Mouse (Mus musculus) limb, embryonic 14.5 days (tissue): Measurements from ENCODE around the gene Myoz2. TPM values are rescaled to one million over a fixed set of nuclear protein-coding genes. Genes with fewer than 3 reads are reported as not detected.

ENCODE experiments used
- ATAC-seq: fragments of 200-750 bp; cut with Nextera tagmentation; 2 replicates; pipeline ENCODE4 v1.8.0; 2017; ENCODE audit warnings: low read depth, moderate number of reproducible peaks, moderate TSS enrichment; ENCODE audit not compliant: low FRiP score
- DNase-seq: peaks from one replicate; pipeline ENCODE4 v3.0.0-alpha.2; 2015; ENCODE audit warnings: low spot score
- H3K27ac ChIP-seq: fragments of 300-500 bp; sonication (generic); replicated peaks from 2 replicates; pipeline ENCODE4 v1.5.1; 2014; ENCODE audit warnings: low read depth, mild to moderate bottlenecking, low read length, moderate library complexity, mixed read lengths
- H3K27me3 ChIP-seq: fragments of 300-500 bp; sonication (generic); 2 replicates; pipeline ENCODE4 v1.6.1; 2014; ENCODE audit warnings: low read length, mixed read lengths; ENCODE audit not compliant: control insufficient read depth, insufficient read depth
- H3K36me3 ChIP-seq: fragments of 300-500 bp; sonication (generic); 2 replicates; pipeline ENCODE4 v1.6.1; 2014; ENCODE audit warnings: mild to moderate bottlenecking, low read length, moderate library complexity, mixed read lengths; ENCODE audit not compliant: control insufficient read depth, insufficient read depth
- H3K4me1 ChIP-seq: fragments of 300-500 bp; sonication (generic); 2 replicates; pipeline ENCODE4 v1.6.1; 2014; ENCODE audit warnings: antibody characterized with exemption, low read length, mixed read lengths; ENCODE audit not compliant: control insufficient read depth, insufficient read depth
- H3K4me2 ChIP-seq: fragments of 300-500 bp; sonication (generic); replicated peaks from 2 replicates; pipeline ENCODE4 v1.6.1; 2014; ENCODE audit warnings: low read depth, mild to moderate bottlenecking, low read length, moderate library complexity; ENCODE audit not compliant: severe bottlenecking
- H3K4me3 ChIP-seq: fragments of 300-500 bp; sonication (generic); replicated peaks from 2 replicates; pipeline ENCODE4 v1.5.1; 2014; ENCODE audit warnings: low read length
- H3K9ac ChIP-seq: fragments of 300-500 bp; sonication (generic); 2 replicates; pipeline ENCODE4 v1.6.1; 2014; ENCODE audit warnings: mild to moderate bottlenecking, low read depth, low read length, moderate library complexity; ENCODE audit not compliant: severe bottlenecking
- H3K9me3 ChIP-seq: fragments of 300-500 bp; sonication (generic); 2 replicates; pipeline ENCODE4 v1.6.1; 2016; ENCODE audit warnings: low read length; ENCODE audit not compliant: control insufficient read depth
- POLR2A ChIP-seq: fragments of 200-500 bp; IDR thresholded peaks from 2 replicates; pipeline ENCODE4 v1.8.0; 2012; ENCODE audit warnings: inconsistent platforms, mild to moderate bottlenecking, moderate library complexity, borderline replicate concordance; ENCODE audit not compliant: insufficient read depth, insufficient read length; ENCODE audit errors: extremely low read depth
- WGBS: fragments of 180-500 bp; shearing (Covaris S2); extraction: QIAGEN DNeasy Blood & Tissue Kit; methylation state at CpG from one replicate; pipeline ENCODE4 v1.1.7; 2014; 5-methylcytosine and 5-hydroxymethylcytosine counted together
- microRNA-seq: library from miRNA; unstranded; fragments of <30 nt; microRNA quantifications from one replicate; pipeline ENCODE4, GENCODE M21; 2016
- polyA plus RNA-seq, 2 experiments: library from polyadenylated mRNA; depleted of rRNA in 1 of 2; stranded (reverse) in 1 of 2; unstranded in 1 of 2; fragments of >200 nt; fragmentation: Nextera tagmentation in 1 of 2; extraction: Ambion mirVana in 1 of 2; gene quantifications; 2 replicates each; pipeline versions ENCODE4 v1.2.1 to v1.2.3; 2012 to 2014

Myoz2 gene
- polyA plus RNA-seq, 2 experiments = 20.2 to 34.6 TPM

GRCm38 (mm10) chr3:122975964-122976363, 58.9 kb downstream of the Myoz2 start:
- Histone ChIP-seq H3K27ac (no peak overlapping the region), H3K9ac (no peak overlapping the region), H3K4me1 (no peaks in the 10 kb centered on the region), H3K4me2 (no peak overlapping the region), H3K36me3 (no peaks in the 10 kb centered on the region; the same call in 1 of the 2 replicates), H3K27me3 (no peaks in the 10 kb centered on the region), H3K9me3 (no peaks in the 10 kb centered on the region), H3K4me3 (no peak overlapping the region)
- no peak for TF ChIP-seq POLR2A
- no peak for DNase-seq
- WGBS = 82% methylated on average over 1 of the region's 1 CpGs
- no peak for ATAC-seq

- H3K4me1 ChIP-seq = no peaks in the 10 kb centered on the region
- H3K9me3 ChIP-seq = no peaks in the 10 kb centered on the region
- no peak overlapping the region for H3K9ac ChIP-seq
- ATAC-seq (no peak), DNase-seq (no peak)
- no peak overlapping the region for H3K4me2 ChIP-seq
- no peak overlapping the region for H3K27ac ChIP-seq
- WGBS = 84% methylated on average over 4 of the region's 4 CpGs
- H3K36me3 ChIP-seq = no peaks in the 10 kb centered on the region; the same call in 1 of the 2 replicates
- no peak overlapping the region for H3K4me3 ChIP-seq
- TF ChIP-seq POLR2A = no peak
- H3K27me3 ChIP-seq = no peaks in the 10 kb centered on the region
These were observed 59.5 kb downstream of the Myoz2 start for GRCm38 (mm10) chr3:122975363-122975762.

GRCm38 (mm10) chr3:122974833-122975232, 60.0 kb downstream of the Myoz2 start:
- H3K27ac ChIP-seq = no peak overlapping the region
- no peak overlapping the region for H3K4me3 ChIP-seq
- TF ChIP-seq POLR2A = no peak
- 89% methylated on average over 3 of the region's 3 CpGs for WGBS
- H3K4me1 ChIP-seq = no peaks in the 10 kb centered on the region
- ATAC-seq (no peak), DNase-seq (no peak)
- H3K36me3 ChIP-seq = no peaks in the 10 kb centered on the region; the same call in 1 of the 2 replicates
- no peaks in the 10 kb centered on the region for H3K9me3 ChIP-seq
- H3K27me3 ChIP-seq = no peaks in the 10 kb centered on the region
- no peak overlapping the region for H3K9ac ChIP-seq
- no peak overlapping the region for H3K4me2 ChIP-seq

- 35% methylated on average over 3 of the region's 3 CpGs for WGBS
- Histone ChIP-seq H3K4me2 (no peak overlapping the region), H3K9ac (no peak overlapping the region), H3K4me1 (no peaks in the 10 kb centered on the region), H3K4me3 (no peak overlapping the region), H3K27me3 (no peaks in the 10 kb centered on the region), H3K36me3 (0 out of 2 replicates have a peak, but pooled peaks cover 1% of the 10 kb centered on the region), H3K27ac (no peak overlapping the region), H3K9me3 (no peaks in the 10 kb centered on the region)
- ATAC-seq = no peak
- no peak for DNase-seq
- TF ChIP-seq POLR2A = no peak
These were observed 62.5 kb downstream of the Myoz2 start for GRCm38 (mm10) chr3:122972126-122972822.

- no peak for TF ChIP-seq POLR2A
- no peaks in the 10 kb centered on the region for H3K9me3 ChIP-seq
- H3K4me3 ChIP-seq = no peak overlapping the region
- H3K36me3 ChIP-seq = 0 out of 2 replicates have a peak, but pooled peaks cover 3% of the 10 kb centered on the region
- ATAC-seq (no peak), DNase-seq (no peak)
- WGBS = 75% methylated on average over 9 of the region's 9 CpGs
- no peaks in the 10 kb centered on the region for H3K27me3 ChIP-seq
- H3K4me1 ChIP-seq = no peaks in the 10 kb centered on the region
- H3K9ac ChIP-seq = no peak overlapping the region
- H3K27ac ChIP-seq = no peak overlapping the region
- no peak overlapping the region for H3K4me2 ChIP-seq
These were observed 66.4 kb downstream of the Myoz2 start for GRCm38 (mm10) chr3:122968391-122968790.

GRCm38 (mm10) chr3:122964301-122964700, 70.5 kb downstream of the Myoz2 start:
- WGBS = 84% methylated on average over 5 of the region's 5 CpGs
- H3K36me3 ChIP-seq = 0 out of 2 replicates have a peak, but pooled peaks cover 8% of the 10 kb centered on the region
- no peak for TF ChIP-seq POLR2A
- no peak overlapping the region for H3K27ac ChIP-seq
- no peak for DNase-seq
- no peaks in the 10 kb centered on the region for H3K9me3 ChIP-seq
- no peak overlapping the region for H3K4me3 ChIP-seq
- no peak for ATAC-seq
- H3K9ac ChIP-seq = no peak overlapping the region
- H3K4me2 ChIP-seq = no peak overlapping the region
- H3K27me3 ChIP-seq = no peaks in the 10 kb centered on the region
- H3K4me1 ChIP-seq = no peaks in the 10 kb centered on the region

Small RNA genes lying within 50 kb of the gene (microRNA-seq; reads per million reads assigned to microRNA genes)
- not detected for gene Gm22066

Other genes starting within 250 kb of the Myoz2 start
- not detected in 2 replicates for gene Fabp2, start 139.9 kb downstream of the Myoz2 start, polyA plus RNA-seq (2012; rRNA removed)
- gene Fabp2, start 139.9 kb downstream of the Myoz2 start, polyA plus RNA-seq (2014; fragmentation: Nextera tagmentation; extraction: Ambion mirVana) = not detected in 2 replicates
- not detected in 2 replicates for gene Gm10959, start 115.7 kb downstream of the Myoz2 start, polyA plus RNA-seq (2012; rRNA removed)
- not detected in 2 replicates for gene Gm10959, start 115.7 kb downstream of the Myoz2 start, polyA plus RNA-seq (2014; fragmentation: Nextera tagmentation; extraction: Ambion mirVana)
- gene 1810037I17Rik, start 110.8 kb downstream of the Myoz2 start, polyA plus RNA-seq (2012; rRNA removed) = 41.7 and 48.0 TPM in 2 replicates
- 90.1 and 97.7 TPM in 2 replicates for gene 1810037I17Rik, start 110.8 kb downstream of the Myoz2 start, polyA plus RNA-seq (2014; fragmentation: Nextera tagmentation; extraction: Ambion mirVana)
- 2.4 and 2.8 TPM in 2 replicates for gene Usp53, start 50.5 kb downstream of the Myoz2 start, polyA plus RNA-seq (2012; rRNA removed)
- gene Usp53, start 50.5 kb downstream of the Myoz2 start, polyA plus RNA-seq (2014; fragmentation: Nextera tagmentation; extraction: Ambion mirVana) = 7.9 and 8.1 TPM in 2 replicates
- gene Synpo2, start 201.1 kb upstream of the Myoz2 start, polyA plus RNA-seq (2012; rRNA removed) = 4.2 and 5.4 TPM in 2 replicates
- gene Synpo2, start 201.1 kb upstream of the Myoz2 start, polyA plus RNA-seq (2014; fragmentation: Nextera tagmentation; extraction: Ambion mirVana) = 6.3 and 6.8 TPM in 2 replicates
- gene Sec24d, start 232.4 kb upstream of the Myoz2 start, polyA plus RNA-seq (2012; rRNA removed) = 97.5 and 175 TPM in 2 replicates
- 110 TPM in 2 replicates for gene Sec24d, start 232.4 kb upstream of the Myoz2 start, polyA plus RNA-seq (2014; fragmentation: Nextera tagmentation; extraction: Ambion mirVana)